Mouse (Mus musculus) MEL (cell line): ENCODE data around the gene Fbxo10. TPM values are rescaled to one million over a fixed set of nuclear protein-coding genes. Genes with fewer than 3 reads are reported as not detected.

Source experiments
- DNase-seq: peaks from one replicate; pipeline ENCODE4 v3.0.0; 2011; ENCODE audit warnings: low read depth, low spot score
- H3K27ac ChIP-seq: 2 replicates; pipeline ENCODE4 v1.5.1; 2012; ENCODE audit warnings: low read depth, mild to moderate bottlenecking, control low read depth, low read length, moderate library complexity; ENCODE audit not compliant: control insufficient read depth
- H3K27me3 ChIP-seq, 2 experiments: fragments of 150-350 bp in 1 of 2; sonication (generic) in 1 of 2; 2 replicates each; pipeline ENCODE4 v1.6.1; 2012; ENCODE audit warnings: low read length in 2 of 2, mild to moderate bottlenecking in 2 of 2, improper control_type of control experiment in 1 of 2, moderate library complexity in 1 of 2; ENCODE audit not compliant: insufficient read depth in 2 of 2, control insufficient read depth in 1 of 2
- H3K36me3 ChIP-seq, 2 experiments: 2 replicates each; pipeline ENCODE4 v1.6.1; 2012 to 2014; ENCODE audit warnings: low read length in 2 of 2, improper control_type of control experiment in 1 of 2, inconsistent platforms in 1 of 2, mild to moderate bottlenecking in 1 of 2; ENCODE audit not compliant: insufficient read depth in 2 of 2, control insufficient read depth in 1 of 2
- H3K4me1 ChIP-seq, 2 experiments: fragments of 150-350 bp in 1 of 2; sonication (generic) in 1 of 2; 2 replicates each; pipeline ENCODE4 v1.6.1; 2012; ENCODE audit warnings: low read length in 2 of 2, improper control_type of control experiment in 1 of 2, mild to moderate bottlenecking in 1 of 2; ENCODE audit not compliant: insufficient read depth in 2 of 2, control insufficient read depth in 1 of 2
- H3K4me3 ChIP-seq, 2 experiments: fragments of 150-350 bp in 1 of 2; sonication (generic) in 1 of 2; 2 replicates each; pipeline ENCODE4 v1.5.1; 2012; ENCODE audit warnings: low read depth in 2 of 2, low read length in 2 of 2, mild to moderate bottlenecking in 2 of 2, moderate library complexity in 2 of 2, control low read depth in 1 of 2, improper control_type of control experiment in 1 of 2; ENCODE audit not compliant: control insufficient read depth in 1 of 2, insufficient read depth in 1 of 2
- H3K79me2 ChIP-seq: 2 replicates; pipeline ENCODE4 v1.6.1; 2012; ENCODE audit warnings: mild to moderate bottlenecking, low read length, moderate library complexity; ENCODE audit not compliant: control insufficient read depth, poor library complexity, insufficient read depth
- H3K9ac ChIP-seq: 2 replicates; pipeline ENCODE4 v1.6.1; 2012; ENCODE audit warnings: low read depth, mild to moderate bottlenecking, control low read depth, low read length, moderate library complexity; ENCODE audit not compliant: control insufficient read depth, poor library complexity, severe bottlenecking
- H3K9me3 ChIP-seq: fragments of 150-350 bp; sonication (generic); replicated peaks from 2 replicates; pipeline ENCODE4 v1.6.1; 2012; ENCODE audit warnings: mild to moderate bottlenecking, low read length, improper control_type of control experiment, moderate library complexity; ENCODE audit not compliant: insufficient read depth
- BHLHE40 ChIP-seq: IDR thresholded peaks from 2 replicates; pipeline ENCODE4 v1.6.1; 2012; ENCODE audit warnings: low read depth, mild to moderate bottlenecking, inconsistent platforms, low read length, improper control_type of control experiment, borderline replicate concordance
- EP300 ChIP-seq, 2 experiments: IDR thresholded peaks; 2 replicates each; pipeline ENCODE4 v1.6.1; 2011; ENCODE audit warnings: improper control_type of control experiment in 2 of 2, low read length in 2 of 2, low read depth in 1 of 2, mild to moderate bottlenecking in 1 of 2
- ETS1 ChIP-seq: IDR thresholded peaks from 2 replicates; pipeline ENCODE4 v1.6.1; 2012; ENCODE audit warnings: low read depth, mild to moderate bottlenecking, inconsistent platforms, low read length, improper control_type of control experiment, moderate library complexity
- GABPA ChIP-seq: IDR thresholded peaks from 2 replicates; pipeline ENCODE4 v1.6.1; 2012; ENCODE audit warnings: low read depth, mild to moderate bottlenecking, inconsistent platforms, low read length, improper control_type of control experiment, moderate library complexity
- GATA1 ChIP-seq: IDR thresholded peaks from 2 replicates; pipeline ENCODE4 v1.6.1; 2011; ENCODE audit warnings: low read depth, low read length, improper control_type of control experiment
- JUND ChIP-seq: IDR thresholded peaks from 2 replicates; pipeline ENCODE4 v1.6.1; 2011; ENCODE audit warnings: low read depth, mild to moderate bottlenecking, improper control_type of control experiment, low read length
- MAZ ChIP-seq: IDR thresholded peaks from 2 replicates; pipeline ENCODE4 v1.6.1; 2012; ENCODE audit warnings: low read depth, mild to moderate bottlenecking, inconsistent platforms, low read length, improper control_type of control experiment
- MEF2A ChIP-seq: IDR thresholded peaks from 2 replicates; pipeline ENCODE4 v1.6.1; 2014; ENCODE audit warnings: low read depth, mild to moderate bottlenecking, inconsistent platforms, low read length, improper control_type of control experiment; ENCODE audit not compliant: poor library complexity, insufficient replicate concordance, severe bottlenecking; ENCODE audit errors: extremely low read depth
- MYB ChIP-seq: IDR thresholded peaks from 2 replicates; pipeline ENCODE4 v1.6.1; 2011; ENCODE audit warnings: mild to moderate bottlenecking, low read depth, low read length, improper control_type of control experiment
- MYC ChIP-seq: IDR thresholded peaks from 2 replicates; pipeline ENCODE4 v1.6.1; 2011; ENCODE audit warnings: low read depth, mild to moderate bottlenecking, low read length, improper control_type of control experiment, moderate library complexity
- NELFE ChIP-seq: IDR thresholded peaks from 2 replicates; pipeline ENCODE4 v1.6.1; 2011; ENCODE audit warnings: low read depth, low read length, improper control_type of control experiment
- POLR2A ChIP-seq, 2 experiments: IDR thresholded peaks; 2 replicates each; pipeline ENCODE4 v1.6.1; 2011 to 2012; ENCODE audit warnings: low read length in 2 of 2, mild to moderate bottlenecking in 2 of 2, control low read depth in 1 of 2, improper control_type of control experiment in 1 of 2, low read depth in 1 of 2, moderate library complexity in 1 of 2; ENCODE audit not compliant: control insufficient read depth in 1 of 2, insufficient read depth in 1 of 2, poor library complexity in 1 of 2
- POLR2AphosphoS5 ChIP-seq: IDR thresholded peaks from 2 replicates; pipeline ENCODE4 v1.6.1; 2012; ENCODE audit warnings: low read depth, borderline replicate concordance, mild to moderate bottlenecking, inconsistent platforms, low read length, moderate library complexity, mixed read lengths
- RCOR1 ChIP-seq: IDR thresholded peaks from 2 replicates; pipeline ENCODE4 v1.6.1; 2012; ENCODE audit warnings: low read depth, mild to moderate bottlenecking, inconsistent platforms, low read length, improper control_type of control experiment
- SIN3A ChIP-seq: IDR thresholded peaks from 2 replicates; pipeline ENCODE4 v1.6.1; 2012; ENCODE audit warnings: low read length, improper control_type of control experiment, inconsistent platforms
- TAL1 ChIP-seq: IDR thresholded peaks from 2 replicates; pipeline ENCODE4 v1.6.1; 2012; ENCODE audit warnings: mild to moderate bottlenecking, inconsistent platforms, low read length, moderate library complexity, mixed read lengths
- UBTF ChIP-seq: IDR thresholded peaks from 2 replicates; pipeline ENCODE4 v1.6.1; 2012; ENCODE audit warnings: low read depth, mild to moderate bottlenecking, inconsistent platforms, low read length, improper control_type of control experiment, moderate library complexity, borderline replicate concordance; ENCODE audit not compliant: insufficient read depth
- USF2 ChIP-seq, 2 experiments: IDR thresholded peaks; 2 replicates each; pipeline ENCODE4 v1.6.1; 2011 to 2012; ENCODE audit warnings: improper control_type of control experiment in 2 of 2, low read length in 2 of 2, borderline replicate concordance in 1 of 2, inconsistent platforms in 1 of 2, low read depth in 1 of 2, mild to moderate bottlenecking in 1 of 2; ENCODE audit not compliant: insufficient read depth in 1 of 2
- ZNF384 ChIP-seq: IDR thresholded peaks from 2 replicates; pipeline ENCODE4 v1.6.1; 2012; ENCODE audit warnings: low read depth, mild to moderate bottlenecking, inconsistent platforms, low read length, improper control_type of control experiment
- polyA plus RNA-seq, 2 experiments: library from polyadenylated mRNA; stranded (reverse) in 1 of 2; unstranded in 1 of 2; fragments of >175 nt in 1 of 2; fragments of >200 nt in 1 of 2; gene quantifications; 2 replicates each; pipeline versions ENCODE4 v1.2.1 to v1.2.4; 2012; ENCODE audit warnings: low replicate concordance in 2 of 2, low read depth in 1 of 2; ENCODE audit not compliant: insufficient read length in 2 of 2, insufficient read depth in 1 of 2, missing spikeins in 1 of 2
- total RNA-seq: library from RNA; depleted of rRNA; stranded (reverse); fragments of 300-350 nt; gene quantifications from 2 replicates; pipeline ENCODE4 v1.2.3, GENCODE M21; 2012; rRNA removed

The Fbxo10 gene
- total and polyA plus RNA-seq, 3 experiments: 2.2 to 6.5 TPM; not detected in 1

DNA sequence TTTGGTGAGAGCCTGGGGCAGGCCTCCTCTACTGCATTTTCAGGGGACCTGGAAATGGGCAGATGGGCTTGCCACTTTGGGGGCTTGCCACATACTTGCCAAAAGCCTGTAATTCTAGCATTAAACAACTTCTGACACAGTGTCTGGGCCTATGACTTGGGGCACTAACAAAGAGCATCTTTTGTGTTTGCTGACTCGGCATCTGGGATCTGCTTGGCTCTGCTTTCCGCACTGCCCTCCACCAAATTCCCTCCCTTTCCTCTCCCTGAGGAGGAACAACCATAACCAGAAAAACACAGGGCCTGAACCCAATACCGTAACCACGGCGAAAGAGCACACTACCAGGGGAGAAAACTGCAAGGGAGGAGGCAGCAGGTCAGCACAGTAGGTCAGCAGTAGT is 93.8 kb downstream of the Fbxo10 start:
- Histone ChIP-seq H3K36me3 (no peaks in the 10 kb centered on the region), H3K9ac (no peak overlapping the region), H3K27me3 (no peaks in the 10 kb centered on the region), H3K4me1 (no peaks in the 10 kb centered on the region; a peak in 1 of 4 replicates), H3K79me2 (no peaks in the 10 kb centered on the region), H3K4me3 (no peak overlapping the region), H3K9me3 (no peaks in the 10 kb centered on the region), H3K27ac (no peak overlapping the region)
- no peak for DNase-seq
- TF ChIP-seq MYC: no peak
- TF ChIP-seq USF2 (IDR thresholded peaks at IDR 0.05; ENCODE audit: borderline replicate concordance in 1 of 2, insufficient read depth in 1 of 2, low read depth in 1 of 2, low read length in 2 of 2): no peak
- no peak for TF ChIP-seq POLR2A (IDR thresholded peaks at IDR 0.05; ENCODE audit: control insufficient read depth in 1 of 2, insufficient read depth in 1 of 2, low read depth in 1 of 2, low read length in 2 of 2, poor library complexity in 1 of 2)
- TF ChIP-seq EP300 (IDR thresholded peaks at IDR 0.05; ENCODE audit: low read depth in 1 of 2, low read length in 2 of 2): no peak
- no peak for TF ChIP-seq MAZ
- no peak for TF ChIP-seq NELFE
- no peak for TF ChIP-seq GABPA
- no peak for TF ChIP-seq GATA1
- TF ChIP-seq ZNF384: no peak
- no peak for TF ChIP-seq RCOR1
- no peak for TF ChIP-seq POLR2AphosphoS5
- no peak for TF ChIP-seq MEF2A
- TF ChIP-seq ETS1: no peak
- no peak for TF ChIP-seq MYB
- no peak for TF ChIP-seq JUND
- no peak for TF ChIP-seq BHLHE40
- no peak for TF ChIP-seq UBTF
- no peak for TF ChIP-seq SIN3A
- no peak for TF ChIP-seq TAL1
- TF ChIP-seq, all 39 proteins: peak for 0

Other genes starting within 250 kb of the Fbxo10 start
- gene Grhpr, start 103.2 kb downstream of the Fbxo10 start, total RNA-seq: 27.3 and 43.0 TPM in 2 replicates
- gene Grhpr, start 103.2 kb downstream of the Fbxo10 start, polyA plus RNA-seq: 10 to 100 TPM in 1 of 2 experiments, not detected in 1; 76.4 TPM
- gene Zbtb5, start 72.2 kb downstream of the Fbxo10 start, total RNA-seq: 7.8 and 9.1 TPM in 2 replicates
- 10 to 100 TPM in 1 of 2 experiments, not detected in 1; 10.2 TPM for gene Zbtb5, start 72.2 kb downstream of the Fbxo10 start, polyA plus RNA-seq
- gene Polr1e, start 66.0 kb downstream of the Fbxo10 start, total RNA-seq: 35.4 and 40.8 TPM in 2 replicates
- 10 to 100 TPM in 1 of 2 experiments, not detected in 1; 51.5 TPM for gene Polr1e, start 66.0 kb downstream of the Fbxo10 start, polyA plus RNA-seq
- 545 and 639 TPM in 2 replicates for gene Tomm5, start 23.5 kb upstream of the Fbxo10 start, total RNA-seq
- 100 to 1,000 TPM in 1 of 2 experiments, not detected in 1; 309 TPM for gene Tomm5, start 23.5 kb upstream of the Fbxo10 start, polyA plus RNA-seq
- gene Frmpd1, start 100.3 kb upstream of the Fbxo10 start, total RNA-seq: 0.16 and 0.23 TPM in 2 replicates
- gene Frmpd1, start 100.3 kb upstream of the Fbxo10 start, polyA plus RNA-seq: under 1 TPM in 1 of 2 experiments, not detected in 1; 0.47 TPM
- 9.6 and 9.9 TPM in 2 replicates for gene Trmt10b, start 212.5 kb upstream of the Fbxo10 start, total RNA-seq
- gene Trmt10b, start 212.5 kb upstream of the Fbxo10 start, polyA plus RNA-seq: 10 to 100 TPM in 1 of 2 experiments, not detected in 1; 19.7 TPM